Mouse (Mus musculus) liver, embryonic 15.5 days (tissue): ENCODE measurements around the gene Lrrk1. TPM values are rescaled to one million over a fixed set of nuclear protein-coding genes. Genes with fewer than 3 reads are reported as not detected.

Experiments used
- ATAC-seq: fragments of 200-750 bp; cut with Nextera tagmentation; 2 replicates; pipeline ENCODE4 v1.8.0; 2017; ENCODE audit warnings: moderate number of reproducible peaks, mild to moderate bottlenecking, moderate library complexity; ENCODE audit not compliant: insufficient read depth
- H3K27ac ChIP-seq: fragments of 300-500 bp; sonication (generic); replicated peaks from 2 replicates; pipeline ENCODE4 v1.5.1; 2015; ENCODE audit warnings: mild to moderate bottlenecking, inconsistent platforms
- H3K27me3 ChIP-seq: fragments of 300-500 bp; sonication (generic); 2 replicates; pipeline ENCODE4 v1.6.1; 2015; ENCODE audit warnings: mild to moderate bottlenecking, inconsistent platforms
- H3K36me3 ChIP-seq: fragments of 300-500 bp; sonication (generic); replicated peaks from 2 replicates; pipeline ENCODE4 v1.6.1; 2015; ENCODE audit warnings: moderate library complexity, mild to moderate bottlenecking, inconsistent platforms
- H3K4me1 ChIP-seq: fragments of 300-500 bp; sonication (generic); replicated peaks from 2 replicates; pipeline ENCODE4 v1.6.1; 2015; ENCODE audit warnings: inconsistent platforms
- H3K4me2 ChIP-seq: fragments of 300-500 bp; sonication (generic); 2 replicates; pipeline ENCODE4 v1.6.1; 2015; ENCODE audit warnings: moderate library complexity, mild to moderate bottlenecking, inconsistent platforms
- H3K4me3 ChIP-seq: fragments of 300-500 bp; sonication (generic); replicated peaks from 2 replicates; pipeline ENCODE4 v1.5.1; 2015; ENCODE audit warnings: mild to moderate bottlenecking, inconsistent platforms
- H3K9ac ChIP-seq: fragments of 300-500 bp; sonication (generic); 2 replicates; pipeline ENCODE4 v1.6.1; 2015; ENCODE audit warnings: moderate library complexity, mild to moderate bottlenecking, inconsistent platforms
- H3K9me3 ChIP-seq: fragments of 300-500 bp; sonication (generic); replicated peaks from 2 replicates; pipeline ENCODE4 v1.6.1; 2016; ENCODE audit warnings: inconsistent platforms
- WGBS: fragments of 180-500 bp; shearing (Covaris S2); methylation state at CpG from one replicate; pipeline ENCODE4 v1.1.7; 2015; ENCODE audit warnings: mixed read lengths; ENCODE audit not compliant: insufficient replicate concordance; 5-methylcytosine and 5-hydroxymethylcytosine counted together
- polyA plus RNA-seq: library from polyadenylated mRNA; unstranded; fragments of >200 nt; fragmentation: Nextera tagmentation; extraction: Ambion mirVana; gene quantifications from 2 replicates; pipeline ENCODE4 v1.2.1, GENCODE M21; 2015

Gene Lrrk1
- polyA plus RNA-seq, 1 experiment from 2014 or later = 4.7 TPM

DNA sequence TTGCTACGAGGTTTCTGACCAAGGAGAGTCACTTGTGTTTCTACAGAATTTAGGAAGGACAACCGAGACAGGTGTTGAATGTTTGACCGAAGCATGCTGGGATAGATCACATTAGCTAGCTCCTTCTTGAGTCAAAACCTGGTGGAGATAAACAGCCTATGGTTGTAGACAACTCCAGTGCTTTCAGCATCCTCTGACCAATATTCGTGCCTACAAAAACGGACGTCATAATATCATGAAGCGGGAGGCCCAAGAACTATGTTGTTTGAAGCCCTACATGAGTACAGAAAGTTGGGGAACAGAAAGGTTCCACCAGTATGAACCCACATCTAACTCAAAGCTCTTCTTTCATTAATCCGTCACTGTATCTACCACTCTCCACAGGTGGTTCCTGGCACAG lies 3.3 kb downstream of the Lrrk1 start:
- H3K36me3 ChIP-seq = peaks cover 6% of the 10 kb centered on the region; the same call in 1 of the 2 replicates
- WGBS = 61% methylated on average over 8 of the region's 8 CpGs
- H3K4me3 ChIP-seq = no peak overlapping the region
- no peak overlapping the region for H3K9ac ChIP-seq
- H3K4me2 ChIP-seq = no peak overlapping the region
- no peaks in the 10 kb centered on the region for H3K9me3 ChIP-seq
- H3K27me3 ChIP-seq = peaks cover 12% of the 10 kb centered on the region; the same call in 1 of the 2 replicates
- no peak overlapping the region for H3K27ac ChIP-seq
- H3K4me1 ChIP-seq = peaks cover 34% of the 10 kb centered on the region
- no peak for ATAC-seq

GRCm38 (mm10) chr7:66384213-66384612 lies 3.9 kb downstream of the Lrrk1 start:
- H3K4me2 ChIP-seq = peak overlapping the region; percentile 6; the same call in 1 of the 2 replicates

DNA sequence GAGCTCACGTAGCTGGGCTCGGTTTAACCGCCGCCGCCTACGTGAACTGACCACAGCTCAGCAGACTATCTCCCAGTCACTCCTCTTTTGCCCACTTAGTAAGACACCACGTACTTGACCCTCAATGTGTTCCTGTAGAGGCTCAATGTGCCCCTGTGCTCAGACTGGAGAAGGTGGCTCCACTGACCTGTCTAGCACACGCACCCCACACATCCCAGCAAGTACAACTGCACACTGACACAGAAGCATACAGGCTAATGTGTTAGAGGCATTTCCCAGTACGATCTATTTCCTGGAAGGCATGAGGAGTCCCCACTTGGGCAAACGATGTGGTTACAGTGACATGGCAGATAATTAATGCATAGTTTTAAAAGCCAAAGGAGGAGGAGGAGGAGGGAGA lies 11.6 kb downstream of the Lrrk1 start:
- Histone ChIP-seq H3K27me3 (no peaks in the 10 kb centered on the region), H3K4me1 (no peaks in the 10 kb centered on the region; the same call in 1 of the 2 replicates), H3K4me2 (no peak overlapping the region), H3K9ac (no peak overlapping the region), H3K27ac (no peak overlapping the region), H3K36me3 (peaks cover 6% of the 10 kb centered on the region), H3K9me3 (no peaks in the 10 kb centered on the region), H3K4me3 (no peak overlapping the region)
- no peak for ATAC-seq
- 69% methylated on average over 10 of the region's 10 CpGs for WGBS

More at GRCm38 (mm10) chr7:66384213-66384612, 3.9 kb downstream of the Lrrk1 start:
- Histone ChIP-seq H3K9me3 (no peaks in the 10 kb centered on the region), H3K27me3 (peaks cover 12% of the 10 kb centered on the region; the same call in 1 of the 2 replicates), H3K27ac (no peak overlapping the region), H3K9ac (no peak overlapping the region), H3K36me3 (peaks cover 6% of the 10 kb centered on the region; the same call in 1 of the 2 replicates), H3K4me3 (no peak overlapping the region), H3K4me1 (peaks cover 34% of the 10 kb centered on the region)
- ATAC-seq = no peak
- 31% methylated on average over 5 of the region's 5 CpGs for WGBS

GRCm38 (mm10) chr7:66375736-66376135 lies 12.4 kb downstream of the Lrrk1 start:
- no peaks in the 10 kb centered on the region for H3K9me3 ChIP-seq
- no peak for ATAC-seq
- no peaks in the 10 kb centered on the region; the same call in 1 of the 2 replicates for H3K4me1 ChIP-seq
- H3K27me3 ChIP-seq = no peaks in the 10 kb centered on the region
- no peak overlapping the region for H3K4me2 ChIP-seq
- H3K9ac ChIP-seq = no peak overlapping the region
- no peak overlapping the region for H3K4me3 ChIP-seq
- H3K27ac ChIP-seq = no peak overlapping the region
- 65% methylated on average over 4 of the region's 4 CpGs for WGBS
- H3K36me3 ChIP-seq = peaks cover 6% of the 10 kb centered on the region

DNA sequence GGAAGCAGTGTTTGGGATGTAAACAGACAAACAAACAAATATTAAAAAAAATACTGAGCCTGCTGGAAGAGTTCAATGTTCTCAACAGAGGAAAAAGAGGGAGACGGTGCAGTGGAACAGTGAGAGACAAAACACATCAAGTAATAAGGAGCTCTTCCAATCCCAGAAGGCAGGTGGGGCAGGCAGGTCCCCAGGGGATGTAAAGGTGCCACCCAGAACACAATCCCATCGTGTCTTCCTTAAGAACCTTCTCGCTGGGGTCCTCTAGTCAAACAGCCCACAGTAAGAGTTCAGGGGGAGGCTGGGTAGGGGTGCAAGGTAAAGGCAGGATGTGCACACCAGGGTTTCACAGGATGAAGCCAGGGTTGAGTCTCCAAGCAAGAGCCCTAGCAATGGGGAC lies 14.8 kb downstream of the Lrrk1 start:
- 74% methylated on average over 3 of the region's 3 CpGs for WGBS

GRCm38 (mm10) chr7:66370970-66371369 lies 17.2 kb downstream of the Lrrk1 start:
- Histone ChIP-seq H3K4me2 (no peak overlapping the region), H3K36me3 (no peaks in the 10 kb centered on the region), H3K27ac (0 out of 2 replicates have a peak overlapping the region, but pooled peaks have one; percentile 46), H3K4me3 (no peak overlapping the region), H3K9ac (no peak overlapping the region), H3K27me3 (no peaks in the 10 kb centered on the region), H3K9me3 (no peaks in the 10 kb centered on the region), H3K4me1 (peaks cover 3% of the 10 kb centered on the region; the same call in 1 of the 2 replicates)
- ATAC-seq = peak; percentile 63; the same call in 1 of the 2 replicates
- 61% methylated on average over 6 of the region's 6 CpGs for WGBS

More for the DNA sequence above, 14.8 kb downstream of the Lrrk1 start:
- H3K9ac ChIP-seq = no peak overlapping the region
- H3K9me3 ChIP-seq = no peaks in the 10 kb centered on the region
- H3K36me3 ChIP-seq = no peaks in the 10 kb centered on the region
- ATAC-seq = no peak
- H3K4me1 ChIP-seq = peaks cover 3% of the 10 kb centered on the region; the same call in 1 of the 2 replicates
- H3K27me3 ChIP-seq = no peaks in the 10 kb centered on the region
- no peak overlapping the region for H3K27ac ChIP-seq
- no peak overlapping the region for H3K4me3 ChIP-seq
- no peak overlapping the region for H3K4me2 ChIP-seq

DNA sequence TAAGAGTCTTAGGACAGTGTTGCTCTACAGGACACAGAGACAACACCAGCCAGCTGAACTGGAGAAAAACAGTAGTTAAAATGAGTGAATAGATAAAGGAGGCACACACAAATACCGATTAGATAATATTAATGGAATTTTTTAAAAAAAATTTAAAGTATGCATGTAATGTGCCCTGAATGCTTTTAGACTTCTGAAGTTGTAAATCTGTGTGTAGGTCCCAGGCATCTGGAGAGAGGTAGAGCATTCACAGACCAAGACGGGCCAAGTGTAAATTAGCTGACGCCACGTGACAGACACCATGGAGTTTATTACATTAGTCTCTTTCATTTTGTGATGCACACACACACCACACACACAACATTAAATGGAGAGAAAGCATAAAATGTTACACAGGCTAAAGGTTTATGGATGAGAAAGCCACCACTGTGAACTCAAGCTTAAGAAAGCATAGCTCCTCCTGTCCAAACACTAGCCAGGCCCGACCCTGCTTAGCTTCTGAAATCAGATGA lies 18.2 kb downstream of the Lrrk1 start:
- 63% methylated on average over 5 of the region's 5 CpGs for WGBS
- Histone ChIP-seq H3K27me3 (no peaks in the 10 kb centered on the region), H3K9ac (no peak overlapping the region), H3K4me3 (no peak overlapping the region), H3K4me1 (peaks cover 6% of the 10 kb centered on the region; the same call in 1 of the 2 replicates), H3K36me3 (no peaks in the 10 kb centered on the region), H3K27ac (no peak overlapping the region), H3K4me2 (no peak overlapping the region), H3K9me3 (no peaks in the 10 kb centered on the region)
- no peak for ATAC-seq

GRCm38 (mm10) chr7:66369071-66369933 lies 18.8 kb downstream of the Lrrk1 start:
- no peak for ATAC-seq

DNA sequence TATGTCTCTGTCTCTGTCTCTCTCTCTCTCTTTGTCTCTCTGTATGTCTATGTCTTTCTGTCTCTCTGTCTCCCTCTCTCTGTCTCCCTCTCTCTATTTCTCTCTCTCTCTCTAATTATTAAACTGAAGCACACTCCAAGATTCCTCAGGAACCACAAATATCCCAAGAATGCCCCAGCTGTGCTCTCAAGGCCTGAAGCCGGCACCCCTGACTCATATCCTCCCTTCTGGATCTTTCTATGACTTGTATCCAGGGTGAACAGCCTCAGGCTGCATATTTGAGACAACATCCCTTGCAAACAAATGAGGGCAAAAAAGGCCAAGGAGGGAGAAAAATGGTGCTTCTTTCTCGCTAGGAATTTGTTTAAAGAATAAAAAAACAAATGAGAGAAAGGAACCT lies 22.2 kb downstream of the Lrrk1 start, which contains the start of gene Gm10974:
Gene Gm10974, plus strand, starts transcription at position 2 of the 400 bp plus-strand sequence.
- no peaks in the 10 kb centered on the region for H3K27me3 ChIP-seq
- 47% methylated on average over 2 of the region's 2 CpGs for WGBS
- no peak within 1 kb of the TSS for H3K27ac ChIP-seq
- ATAC-seq = no peak
- no peaks in the 10 kb centered on the region for H3K9me3 ChIP-seq
- peaks cover 6% of the 10 kb centered on the region; the same call in 1 of the 2 replicates for H3K4me1 ChIP-seq
- no peak within 1 kb of the TSS for H3K4me3 ChIP-seq
- no peak within 1 kb of the TSS for H3K4me2 ChIP-seq
- no peak within 1 kb of the TSS for H3K9ac ChIP-seq
- H3K36me3 ChIP-seq = no peaks in the 10 kb centered on the region; the same call in 1 of the 2 replicates

More at GRCm38 (mm10) chr7:66369071-66369933, 18.8 kb downstream of the Lrrk1 start:
- WGBS = 70% methylated on average over 5 of the region's 5 CpGs
- H3K27me3 ChIP-seq = no peaks in the 10 kb centered on the region
- no peak overlapping the region for H3K4me3 ChIP-seq
- no peaks in the 10 kb centered on the region for H3K9me3 ChIP-seq
- peaks cover 6% of the 10 kb centered on the region; the same call in 1 of the 2 replicates for H3K4me1 ChIP-seq
- no peaks in the 10 kb centered on the region; the same call in 1 of the 2 replicates for H3K36me3 ChIP-seq
- H3K4me2 ChIP-seq = no peak overlapping the region
- H3K9ac ChIP-seq = no peak overlapping the region
- H3K27ac ChIP-seq = no peak overlapping the region

DNA sequence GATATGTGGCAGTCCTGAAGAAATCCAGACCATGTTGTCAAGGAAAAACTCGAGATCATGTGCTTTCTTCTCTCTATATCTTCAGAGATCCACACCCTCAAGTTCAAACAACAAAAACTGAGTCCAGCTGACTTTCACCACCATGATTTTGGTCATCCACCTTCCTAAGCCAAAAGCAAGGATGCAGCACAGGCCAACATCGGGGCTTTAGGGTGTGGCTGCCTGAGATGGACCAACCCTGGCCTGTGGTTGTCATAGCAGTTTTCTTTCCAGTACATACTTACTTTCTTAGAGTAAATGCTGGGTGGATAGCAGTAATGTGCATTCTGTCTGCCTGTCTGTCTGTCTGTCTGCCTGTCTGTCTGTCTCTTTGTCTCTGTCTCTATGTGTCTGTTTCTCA lies 22.7 kb downstream of the Lrrk1 start:
- no peak for ATAC-seq
- WGBS = 60% methylated on average over 2 of the region's 2 CpGs

DNA sequence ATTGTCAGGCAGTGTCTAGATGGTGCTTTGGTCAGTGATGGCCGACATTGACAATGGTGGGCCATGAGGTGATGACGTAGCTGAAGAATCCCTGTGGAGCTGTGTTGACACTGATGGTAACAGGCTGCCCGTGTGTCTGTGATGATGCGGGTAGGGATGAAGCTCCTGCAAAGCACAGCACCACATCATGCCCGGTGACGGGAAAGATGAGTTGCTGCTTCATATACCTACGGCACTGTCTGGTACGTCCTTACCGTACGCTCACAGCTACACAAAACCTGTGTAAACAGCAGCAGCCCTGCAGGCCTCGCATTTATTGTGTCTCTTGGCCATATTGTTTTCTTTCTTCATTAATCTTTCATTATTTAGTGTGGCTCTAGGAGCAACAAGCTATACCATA lies 23.7 kb downstream of the Lrrk1 start:
- Histone ChIP-seq H3K4me1 (0 out of 2 replicates have a peak, but pooled peaks cover 3% of the 10 kb centered on the region), H3K9me3 (0 out of 2 replicates have a peak, but pooled peaks cover 4% of the 10 kb centered on the region), H3K27me3 (no peaks in the 10 kb centered on the region), H3K36me3 (peaks cover 8% of the 10 kb centered on the region; the same call in 1 of the 2 replicates), H3K9ac (no peak overlapping the region), H3K4me2 (no peak overlapping the region), H3K4me3 (no peak overlapping the region), H3K27ac (no peak overlapping the region)
- no peak for ATAC-seq
- WGBS = 85% methylated on average over 11 of the region's 11 CpGs

More for the DNA sequence above, 22.7 kb downstream of the Lrrk1 start:
- Histone ChIP-seq H3K4me1 (peaks cover 6% of the 10 kb centered on the region; the same call in 1 of the 2 replicates), H3K4me2 (no peak overlapping the region), H3K4me3 (no peak overlapping the region), H3K9me3 (0 out of 2 replicates have a peak, but pooled peaks cover 1% of the 10 kb centered on the region), H3K27ac (no peak overlapping the region), H3K36me3 (peaks cover 3% of the 10 kb centered on the region; the same call in 1 of the 2 replicates), H3K9ac (no peak overlapping the region), H3K27me3 (no peaks in the 10 kb centered on the region)
